In the genomic region with DNA sequence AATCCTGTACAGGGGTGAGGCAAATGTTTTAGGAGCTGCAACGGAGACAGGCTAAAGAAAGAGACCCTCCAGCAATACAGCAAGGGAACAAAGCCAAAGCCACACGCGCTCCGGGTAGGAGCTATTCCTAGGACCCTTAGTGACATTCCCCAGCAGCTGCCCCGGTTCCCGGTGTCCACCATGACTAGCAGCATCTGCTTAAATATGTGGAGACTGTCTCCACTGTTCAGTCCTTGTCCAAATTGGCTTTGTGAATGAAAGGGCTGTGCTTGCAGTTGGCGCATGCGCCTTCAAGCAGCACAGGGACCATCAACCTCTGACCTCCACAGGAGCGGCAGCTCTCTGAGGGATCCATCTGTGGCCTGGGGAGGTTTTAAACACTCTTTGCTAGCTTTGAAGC, we compare ENCODE assay signal across 9 mouse cellular contexts. TPM values are rescaled to one million over a fixed set of nuclear protein-coding genes. Genes with fewer than 3 reads are reported as not detected.
A peak's percentile ranks its signal among the peaks of the same experiment; 100 is the strongest.
DNase-seq lines count a peak whose midpoint lies in the region; ATAC-seq and TF ChIP-seq lines count a peak whose summit lies in the region.
"Had no signal": no experiment of that assay in that cellular context is flagged by ENCODE, and none has a peak within 500 bp of the region (broad histone marks: within the 10 kb centered on the region; RNA-seq: fewer than 3 reads in every experiment).

No protein-coding gene starts in this region.

- peak; percentile 44 for DNase-seq in lung, embryonic 14.5 days
- DNase-seq in lung, adult 18-20 months: no peak
- peak; percentile 43 for DNase-seq in yolk sac, embryonic 10.5 days (ENCODE audit: low spot score)
- DNase-seq in MN1 (ENCODE audit: low spot score): no peak

- H3K27ac ChIP-seq in lung, embryonic 14.5 days (ENCODE audit: low read depth): no peak overlapping the region
- no peak overlapping the region for H3K27ac ChIP-seq in hindbrain, embryonic 13.5 days
- H3K27ac ChIP-seq in liver, embryonic 12.5 days: no peak overlapping the region
- H3K27ac ChIP-seq: macrophage had no signal

- no peaks in the 10 kb centered on the region for H3K9me3 ChIP-seq in lung, embryonic 14.5 days (ENCODE audit: low read depth, low read length)
- H3K9me3 ChIP-seq in hindbrain, embryonic 13.5 days: no peaks in the 10 kb centered on the region
- no peaks in the 10 kb centered on the region for H3K9me3 ChIP-seq in liver, embryonic 12.5 days (replicated peaks)

- WGBS in lung, embryonic 14.5 days: 67% methylated on average over 9 of the region's 9 CpGs
- 18% methylated on average over 9 of the region's 9 CpGs for WGBS in hindbrain, embryonic 13.5 days
- WGBS in liver, embryonic 12.5 days (ENCODE audit: insufficient replicate concordance): 68% methylated on average over 9 of the region's 9 CpGs

- H3K4me1 ChIP-seq in lung, embryonic 14.5 days (ENCODE audit: insufficient read depth): no peaks in the 10 kb centered on the region
- peaks cover 8% of the 10 kb centered on the region for H3K4me1 ChIP-seq in hindbrain, embryonic 13.5 days (replicated peaks)
- peaks cover 10% of the 10 kb centered on the region; the same call in 1 of the 2 replicates for H3K4me1 ChIP-seq in liver, embryonic 12.5 days

- H3K4me2 ChIP-seq in lung, embryonic 14.5 days: no peak overlapping the region
- H3K4me2 ChIP-seq in hindbrain, embryonic 13.5 days: peak overlapping the region; percentile 34
- peak overlapping the region; percentile 37 for H3K4me2 ChIP-seq in liver, embryonic 12.5 days

- no peaks in the 10 kb centered on the region for H3K36me3 ChIP-seq in lung, embryonic 14.5 days (ENCODE audit: insufficient read depth)
- no peaks in the 10 kb centered on the region for H3K36me3 ChIP-seq in hindbrain, embryonic 13.5 days
- no peaks in the 10 kb centered on the region for H3K36me3 ChIP-seq in liver, embryonic 12.5 days

- H3K27me3 ChIP-seq in lung, embryonic 14.5 days (ENCODE audit: insufficient read depth, low read length): no peaks in the 10 kb centered on the region
- peaks cover 29% of the 10 kb centered on the region for H3K27me3 ChIP-seq in hindbrain, embryonic 13.5 days
- 0 out of 2 replicates have a peak, but pooled peaks cover 5% of the 10 kb centered on the region for H3K27me3 ChIP-seq in liver, embryonic 12.5 days (replicated peaks)

- no peak for TF ChIP-seq CTCF in lung, embryonic 14.5 days (IDR thresholded peaks at IDR 0.05; ENCODE audit: low read depth)

- no peak overlapping the region for H3K9ac ChIP-seq in lung, embryonic 14.5 days
- peak overlapping the region; percentile 53 for H3K9ac ChIP-seq in hindbrain, embryonic 13.5 days
- no peak overlapping the region for H3K9ac ChIP-seq in liver, embryonic 12.5 days

- H3K4me3 ChIP-seq in lung, embryonic 14.5 days (ENCODE audit: low read depth, low read length): no peak overlapping the region
- H3K4me3 ChIP-seq in hindbrain, embryonic 13.5 days: no peak overlapping the region
- H3K4me3 ChIP-seq in liver, embryonic 12.5 days: peak overlapping the region; percentile 34; the same call in 1 of the 2 replicates
- H3K4me3 ChIP-seq: erythroblast, embryonic 14.5 days had no signal

- ATAC-seq in lung, embryonic 14.5 days (ENCODE audit: insufficient read depth): no peak
- ATAC-seq in hindbrain, embryonic 13.5 days (ENCODE audit: low FRiP score): peak; percentile 33
- ATAC-seq in liver, embryonic 12.5 days: no peak
- no peak for ATAC-seq in megakaryocyte progenitor cell, adult 5-6 weeks (replicated peaks; ENCODE audit: poor library complexity)

RNA-seq across cellular contexts. Expression of gene Nid2, which starts 41.9 kb away (rescaled TPM):
- 111 and 117 TPM in 2 replicates for polyA plus RNA-seq in lung, embryonic 14.5 days (2014; fragmentation: Nextera tagmentation; extraction: Ambion mirVana)
- polyA plus RNA-seq in hindbrain, embryonic 13.5 days (2015; fragmentation: Nextera tagmentation; extraction: Ambion mirVana): 46.6 and 47.4 TPM in 2 replicates
- polyA plus RNA-seq in liver, embryonic 12.5 days (2016; fragmentation: Nextera tagmentation; extraction: Ambion mirVana): 24.1 and 24.2 TPM in 2 replicates
- total RNA-seq in megakaryocyte progenitor cell, adult 5-6 weeks (2015): 0.78 and 0.84 TPM in 2 replicates
- 0.30 and 1.7 TPM in 2 replicates for total RNA-seq in megakaryocyte progenitor cell, adult 5-6 weeks (2017)

Comparison
In these comparisons a context has a peak if more than half of its experiments do, and no peak if none do; other contexts are left out.
1. DNase-seq: peak in lung, embryonic 14.5 days (single experiment) and yolk sac, embryonic 10.5 days (single experiment); none in lung, adult 18-20 months (0 of 2) and MN1 (single experiment).